Mouse (Mus musculus) myocyte (in vitro differentiated cells): ENCODE measurements around the gene Fcrl5. TPM values are rescaled to one million over a fixed set of nuclear protein-coding genes. Genes with fewer than 3 reads are reported as not detected.

Experiments used
- H3K27me3 ChIP-seq: one replicate; pipeline ENCODE4 v1.6.1; 2011; ENCODE audit not compliant: control insufficient read depth, insufficient read depth, insufficient read length
- H3K36me3 ChIP-seq: one replicate; pipeline ENCODE4 v1.6.1; 2011; ENCODE audit not compliant: control insufficient read depth, insufficient read depth
- H3K4me2 ChIP-seq: one replicate; pipeline ENCODE4 v1.6.1; 2011; ENCODE audit warnings: low read depth, control low read depth
- H3K4me3 ChIP-seq: one replicate; pipeline ENCODE4 v1.5.1; 2011; ENCODE audit warnings: mild to moderate bottlenecking, control low read depth, moderate library complexity
- H3K79me2 ChIP-seq: one replicate; pipeline ENCODE4 v1.6.1; 2011; ENCODE audit not compliant: control insufficient read depth, insufficient read depth
- H3ac ChIP-seq: one replicate; pipeline ENCODE4 v1.6.1; 2011; ENCODE audit not compliant: control insufficient read depth, insufficient read length
- CEBPB ChIP-seq: IDR thresholded peaks from 2 replicates; pipeline ENCODE4 v1.6.1; 2011; ENCODE audit warnings: mild to moderate bottlenecking, moderate library complexity; ENCODE audit not compliant: poor library complexity, insufficient read depth, severe bottlenecking
- E2F4 ChIP-seq: IDR thresholded peaks from one replicate; pipeline ENCODE4 v1.6.1; 2011; ENCODE audit warnings: mild to moderate bottlenecking, control low read depth, moderate library complexity; ENCODE audit not compliant: insufficient read depth
- MAX ChIP-seq: IDR thresholded peaks from one replicate; pipeline ENCODE4 v1.6.1; 2011; ENCODE audit warnings: low read depth, mild to moderate bottlenecking, control low read depth
- MYOD1 ChIP-seq, 3 experiments: IDR thresholded peaks; one replicate each; pipeline ENCODE4 v1.6.1; 2011; ENCODE audit warnings: control low read depth in 2 of 3, low read depth in 2 of 3, mild to moderate bottlenecking in 2 of 3, moderate library complexity in 1 of 3; ENCODE audit not compliant: insufficient read length in 2 of 3, control insufficient read depth in 1 of 3
- MYOG ChIP-seq, 3 experiments: IDR thresholded peaks; one replicate each; pipeline ENCODE4 v1.6.1; 2011; ENCODE audit warnings: control low read depth in 2 of 3, low read depth in 2 of 3, mild to moderate bottlenecking in 2 of 3; ENCODE audit not compliant: insufficient read length in 2 of 3, control insufficient read depth in 1 of 3, insufficient read depth in 1 of 3
- POLR2A ChIP-seq: IDR thresholded peaks from one replicate; pipeline ENCODE4 v1.6.1; 2011; ENCODE audit warnings: low read depth, mild to moderate bottlenecking, control low read depth, moderate library complexity; ENCODE audit not compliant: insufficient read length
- POLR2AphosphoS2 ChIP-seq: IDR thresholded peaks from one replicate; pipeline ENCODE4 v1.6.1; 2011; ENCODE audit warnings: low read depth, control low read depth; ENCODE audit not compliant: insufficient read length
- REST ChIP-seq: IDR thresholded peaks from one replicate; pipeline ENCODE4 v1.6.1; 2011; ENCODE audit warnings: mild to moderate bottlenecking, control low read depth, moderate library complexity; ENCODE audit not compliant: insufficient read depth, insufficient read length
- SRF ChIP-seq: IDR thresholded peaks from one replicate; pipeline ENCODE4 v1.6.1; 2011; ENCODE audit warnings: low read depth; ENCODE audit not compliant: control insufficient read depth, insufficient read length
- TCF12 ChIP-seq: IDR thresholded peaks from one replicate; pipeline ENCODE4 v1.6.1; 2011; ENCODE audit warnings: mild to moderate bottlenecking, control low read depth; ENCODE audit not compliant: poor library complexity, insufficient read depth, severe bottlenecking
- TCF3 ChIP-seq: IDR thresholded peaks from one replicate; pipeline ENCODE4 v1.6.1; 2011; ENCODE audit warnings: low read depth, control low read depth; ENCODE audit not compliant: insufficient read length
- USF1 ChIP-seq: IDR thresholded peaks from one replicate; pipeline ENCODE4 v1.6.1; 2011; ENCODE audit warnings: low read depth, mild to moderate bottlenecking, control low read depth, moderate library complexity
- polyA plus RNA-seq: library from polyadenylated mRNA; unstranded; fragments of >200 nt; fragmentation: generic; extraction: Trizol; gene quantifications from one replicate; pipeline ENCODE4 v1.2.1, GENCODE M21; 2012; ENCODE audit warnings: missing spikeins

Fcrl5 gene
- polyA plus RNA-seq, 1 experiment, result not detected

- peak overlapping the region; percentile 65 for H3K4me3 ChIP-seq
- peaks cover 15% of the 10 kb centered on the region for H3K79me2 ChIP-seq
- peaks cover 6% of the 10 kb centered on the region for H3K36me3 ChIP-seq
- H3ac ChIP-seq, result peak overlapping the region; percentile 72
- peaks cover 5% of the 10 kb centered on the region for H3K27me3 ChIP-seq
- peak overlapping the region; percentile 83 for H3K4me2 ChIP-seq
- no peak for TF ChIP-seq CEBPB
- TF ChIP-seq POLR2A, result no peak
- TF ChIP-seq E2F4, result no peak
- TF ChIP-seq SRF, result no peak
- TF ChIP-seq REST, result no peak
- no peak for TF ChIP-seq MAX
- no peak for TF ChIP-seq USF1
- TF ChIP-seq MYOD1 (IDR thresholded peaks at IDR 0.05; ENCODE audit: control insufficient read depth in 1 of 3, insufficient read length in 2 of 3, low read depth in 2 of 3), result no peak
- TF ChIP-seq POLR2AphosphoS2, result no peak
- TF ChIP-seq TCF12, result no peak
- no peak for TF ChIP-seq TCF3
- TF ChIP-seq MYOG (IDR thresholded peaks at IDR 0.05; ENCODE audit: control insufficient read depth in 1 of 3, insufficient read depth in 1 of 3, insufficient read length in 2 of 3, low read depth in 2 of 3), result no peak
Measured at GRCm38 (mm10) chr3:87525837-87526570, 90.4 kb downstream of the Fcrl5 start.

- H3ac ChIP-seq, result no peak overlapping the region
- H3K4me2 ChIP-seq, result no peak overlapping the region
- TF ChIP-seq POLR2AphosphoS2 (no peak), SRF (no peak), TCF3 (no peak), USF1 (no peak), MAX (no peak), MYOG (IDR thresholded peaks at IDR 0.05; ENCODE audit: control insufficient read depth in 1 of 3, insufficient read depth in 1 of 3, insufficient read length in 2 of 3, low read depth in 2 of 3) (no peak), CEBPB (no peak), E2F4 (no peak), REST (no peak), POLR2A (no peak), TCF12 (no peak), MYOD1 (IDR thresholded peaks at IDR 0.05; ENCODE audit: control insufficient read depth in 1 of 3, insufficient read length in 2 of 3, low read depth in 2 of 3) (no peak)
- peaks cover 6% of the 10 kb centered on the region for H3K36me3 ChIP-seq
- H3K27me3 ChIP-seq, result peaks cover 5% of the 10 kb centered on the region
- peaks cover 15% of the 10 kb centered on the region for H3K79me2 ChIP-seq
- H3K4me3 ChIP-seq, result peak overlapping the region; percentile 65
Measured at GRCm38 (mm10) chr3:87527139-87527538, 91.6 kb downstream of the Fcrl5 start.

- TF ChIP-seq POLR2AphosphoS2, result no peak
- TF ChIP-seq POLR2A, result no peak
- no peak for TF ChIP-seq E2F4
- TF ChIP-seq SRF, result no peak
- TF ChIP-seq USF1, result no peak
- TF ChIP-seq MYOG (IDR thresholded peaks at IDR 0.05; ENCODE audit: control insufficient read depth in 1 of 3, insufficient read depth in 1 of 3, insufficient read length in 2 of 3, low read depth in 2 of 3), result no peak
- TF ChIP-seq MAX, result no peak
- TF ChIP-seq REST, result no peak
- no peak for TF ChIP-seq CEBPB
- no peak for TF ChIP-seq MYOD1 (IDR thresholded peaks at IDR 0.05; ENCODE audit: control insufficient read depth in 1 of 3, insufficient read length in 2 of 3, low read depth in 2 of 3)
- TF ChIP-seq TCF12, result no peak
- TF ChIP-seq TCF3, result no peak
- H3K27me3 ChIP-seq, result no peaks in the 10 kb centered on the region
- H3ac ChIP-seq, result no peak overlapping the region
- H3K4me2 ChIP-seq, result no peak overlapping the region
- peaks cover 15% of the 10 kb centered on the region for H3K79me2 ChIP-seq
- peaks cover 6% of the 10 kb centered on the region for H3K36me3 ChIP-seq
- no peak overlapping the region for H3K4me3 ChIP-seq
Measured at GRCm38 (mm10) chr3:87528021-87528420, 92.4 kb downstream of the Fcrl5 start.

GRCm38 (mm10) chr3:87528841-87529240 lies 93.3 kb downstream of the Fcrl5 start:
- H3K4me3 ChIP-seq, result no peak overlapping the region
- H3ac ChIP-seq, result no peak overlapping the region
- peaks cover 15% of the 10 kb centered on the region for H3K79me2 ChIP-seq
- H3K36me3 ChIP-seq, result peaks cover 6% of the 10 kb centered on the region
- TF ChIP-seq CEBPB (no peak), USF1 (no peak), SRF (no peak), REST (no peak), E2F4 (no peak), TCF12 (no peak), TCF3 (no peak), POLR2A (no peak), MAX (no peak), MYOG (IDR thresholded peaks at IDR 0.05; ENCODE audit: control insufficient read depth in 1 of 3, insufficient read depth in 1 of 3, insufficient read length in 2 of 3, low read depth in 2 of 3) (no peak), MYOD1 (IDR thresholded peaks at IDR 0.05; ENCODE audit: control insufficient read depth in 1 of 3, insufficient read length in 2 of 3, low read depth in 2 of 3) (no peak), POLR2AphosphoS2 (no peak)
- H3K27me3 ChIP-seq, result no peaks in the 10 kb centered on the region
- H3K4me2 ChIP-seq, result no peak overlapping the region
